Mouse (Mus musculus): ENCODE measurements around the gene Adora1.
"Not testable (repeated sequence)": the region's sequence is repeated elsewhere in the genome, so short reads cannot be mapped to it uniquely, and the experiment has no call there.

DNA sequence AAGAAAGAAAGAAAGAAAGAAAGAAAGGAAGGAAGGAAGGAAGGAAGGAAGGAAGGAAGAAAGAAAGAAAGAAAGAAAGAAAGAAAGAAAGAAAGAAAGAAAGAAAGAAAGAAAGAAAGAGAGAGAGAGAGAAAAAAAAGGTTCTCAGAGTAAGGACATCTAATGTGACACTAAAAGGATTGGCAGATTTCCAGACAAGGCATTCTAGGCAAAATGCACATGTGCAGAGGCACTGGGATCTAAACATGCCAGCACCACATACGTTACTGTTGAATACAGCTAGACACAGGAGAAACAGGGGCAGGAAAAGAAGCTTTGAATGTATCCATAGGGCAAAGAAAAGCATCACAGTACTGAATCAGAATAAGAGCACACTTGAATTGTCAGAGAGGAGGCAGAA is 14.4 kb upstream of the Adora1 start:
- not testable (repeated sequence) for TF ChIP-seq CTCF (IDR thresholded peaks at IDR 0.05; ENCODE audit: control insufficient read depth, insufficient read depth, insufficient replicate concordance, low read depth, low read length); POLR2A (IDR thresholded peaks at IDR 0.05; ENCODE audit: control insufficient read depth, low read depth, low read length)
